Mouse (Mus musculus) left cerebral cortex, postnatal 4 days (tissue): ENCODE data around the gene Rnf227. TPM values are rescaled to one million over a fixed set of nuclear protein-coding genes. Genes with fewer than 3 reads are reported as not detected.

Experiments used
- DNase-seq: peaks from one replicate; pipeline ENCODE4 v3.0.0-alpha.2; 2022
- intact Hi-C: fragments of 180-260 bp; cut with DNase I; formaldehyde crosslinking; loops from one replicate; pipeline ENCODE4 v1.15.1; 2025
- total RNA-seq, 2 experiments: library from RNA; stranded (reverse); gene quantifications; 2 replicates each; pipeline ENCODE4 v1.2.3; 2021

Gene Rnf227
- total RNA-seq, 2 experiments from 2014 or later: 77.3 to 89.1 TPM

DNA sequence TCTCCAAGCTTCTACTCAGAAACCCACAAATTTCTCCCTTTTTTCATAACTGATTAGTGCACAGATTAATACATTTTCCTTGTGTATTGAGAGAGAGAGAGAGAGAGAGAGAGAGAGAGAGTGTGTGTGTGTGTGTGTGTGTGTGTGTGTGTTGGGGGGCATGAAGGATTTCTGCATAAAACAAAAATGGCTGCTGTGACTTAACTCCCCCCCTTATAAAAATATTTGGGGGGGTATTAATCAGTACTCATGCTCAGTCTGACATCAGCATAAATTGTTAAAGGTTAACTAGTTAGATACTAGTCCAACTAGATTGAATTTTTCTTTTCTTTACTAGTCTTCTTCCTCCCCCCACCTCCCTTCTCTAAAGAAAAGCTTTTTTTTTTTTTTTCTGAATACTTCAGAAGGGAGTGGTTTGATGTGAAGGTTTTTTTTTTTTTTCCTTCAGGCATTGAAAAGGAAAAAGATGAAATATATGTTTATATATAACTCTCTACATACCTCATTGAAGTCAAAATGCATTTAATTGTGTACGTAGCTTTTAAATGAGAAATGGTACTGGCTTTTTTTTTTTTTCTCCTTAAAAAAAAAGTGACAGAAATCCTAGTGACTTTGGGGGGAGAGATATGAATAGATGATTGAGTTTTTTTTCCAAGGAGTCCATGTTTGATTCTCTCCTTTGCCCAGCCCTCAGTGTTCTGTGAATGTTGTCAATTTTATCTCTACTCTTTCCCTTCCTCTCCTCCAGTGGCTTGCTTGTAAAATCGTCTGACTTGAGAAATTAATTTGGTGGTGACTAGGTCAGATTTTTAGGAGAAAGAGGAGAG is 29.9 kb downstream of the Rnf227 start:
- DNase-seq: no peak
- intact Hi-C loops: no loop called here

DNA sequence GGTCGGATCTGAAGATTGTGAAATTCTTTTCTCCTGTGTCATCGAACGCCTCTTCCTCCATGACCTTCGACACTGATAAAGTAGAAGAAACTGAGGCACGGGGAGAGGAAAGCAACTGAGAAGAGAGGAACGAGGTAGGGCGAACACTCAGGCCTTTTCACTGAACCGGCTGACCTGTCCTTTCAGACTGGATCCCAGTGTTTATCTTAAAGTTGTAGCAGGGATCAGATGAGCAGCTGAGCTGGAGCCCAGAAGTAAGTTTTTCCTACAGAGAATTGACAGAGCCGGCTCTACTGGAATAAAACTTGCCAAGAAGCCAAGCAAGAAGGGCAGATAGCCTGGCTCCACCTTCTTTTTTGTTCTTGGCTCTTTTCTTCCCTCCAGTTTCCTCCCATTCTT is 30.6 kb downstream of the Rnf227 start:
- DNase-seq: no peak
- intact Hi-C loops: no loop called here

DNA sequence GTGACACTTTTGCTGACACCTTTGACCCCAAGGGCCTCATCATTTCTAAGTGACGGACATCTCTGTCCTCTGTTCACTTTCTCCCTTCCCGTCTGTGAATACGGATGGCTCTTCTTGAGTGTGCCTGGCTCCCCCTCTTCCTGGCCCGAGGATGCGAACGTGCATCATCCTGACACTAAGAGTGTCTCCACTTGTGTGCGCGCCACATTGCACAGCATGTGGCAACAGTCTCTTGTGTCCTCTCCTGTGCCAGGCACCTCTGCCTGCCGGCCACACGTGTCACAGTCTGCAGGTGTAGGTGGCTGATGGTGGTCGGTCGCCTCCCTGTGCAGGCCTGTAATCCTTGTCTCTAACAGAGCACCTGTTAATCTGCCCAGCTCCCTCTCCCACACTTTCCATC is 31.3 kb downstream of the Rnf227 start:
- DNase-seq: no peak
- intact Hi-C loops: no loop called here

DNA sequence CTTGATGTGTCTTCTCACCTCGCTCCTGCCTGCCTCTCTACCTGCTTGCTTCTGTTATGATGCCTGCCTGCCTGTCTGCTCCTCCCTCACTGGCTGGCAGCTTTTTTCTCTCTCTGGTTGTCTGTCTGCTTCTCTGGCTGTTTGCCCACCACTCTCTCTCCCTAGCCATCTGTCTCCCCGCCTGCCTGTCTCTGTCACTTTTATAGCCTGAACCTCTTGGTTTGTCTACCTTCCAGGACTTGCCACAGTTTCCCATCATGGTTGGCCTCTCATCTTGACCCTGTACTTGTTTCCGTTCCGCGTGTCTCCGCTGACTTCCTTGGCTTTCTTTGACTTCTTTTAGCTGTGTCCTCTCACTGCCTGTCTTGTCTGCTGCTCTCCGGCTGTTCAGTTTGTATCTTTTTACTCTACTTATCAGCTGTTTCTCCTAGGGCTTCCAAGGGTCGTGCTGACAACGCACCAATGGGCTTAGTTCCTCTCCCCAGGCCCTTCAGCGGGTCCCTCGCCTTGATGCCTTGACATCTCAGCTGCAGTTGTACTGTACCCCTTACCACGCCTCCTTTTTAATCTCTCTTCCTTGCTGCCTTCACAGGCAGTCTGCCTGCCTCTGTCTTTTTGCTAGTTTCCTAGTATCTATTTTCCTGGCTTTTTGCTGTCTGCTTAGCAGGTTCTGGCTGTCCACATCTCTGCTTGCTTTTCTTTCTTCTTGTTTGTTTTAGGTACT is 32.0 kb downstream of the Rnf227 start:
- intact Hi-C loops: no loop called here
- DNase-seq: peak; percentile 86

DNA sequence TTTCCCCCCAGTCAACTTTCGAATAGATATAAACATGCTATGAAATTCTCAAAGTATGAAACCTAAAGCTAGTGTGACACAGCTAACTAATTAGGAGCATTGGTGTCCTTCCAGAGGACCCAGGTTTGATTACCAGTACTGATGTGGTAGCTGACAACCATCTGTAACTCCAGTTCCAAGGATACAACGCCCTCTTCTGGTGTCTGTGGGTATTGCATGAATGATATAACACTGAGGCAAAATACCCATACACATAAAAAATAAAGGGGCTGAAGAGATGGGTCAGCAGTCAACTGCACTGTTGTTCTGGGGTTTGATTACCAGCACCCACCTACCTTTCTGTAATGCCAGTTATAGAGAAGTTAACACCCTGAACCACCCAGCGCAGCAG is 32.5 kb downstream of the Rnf227 start:
- DNase-seq: no peak
- intact Hi-C loops: no loop called here

DNA sequence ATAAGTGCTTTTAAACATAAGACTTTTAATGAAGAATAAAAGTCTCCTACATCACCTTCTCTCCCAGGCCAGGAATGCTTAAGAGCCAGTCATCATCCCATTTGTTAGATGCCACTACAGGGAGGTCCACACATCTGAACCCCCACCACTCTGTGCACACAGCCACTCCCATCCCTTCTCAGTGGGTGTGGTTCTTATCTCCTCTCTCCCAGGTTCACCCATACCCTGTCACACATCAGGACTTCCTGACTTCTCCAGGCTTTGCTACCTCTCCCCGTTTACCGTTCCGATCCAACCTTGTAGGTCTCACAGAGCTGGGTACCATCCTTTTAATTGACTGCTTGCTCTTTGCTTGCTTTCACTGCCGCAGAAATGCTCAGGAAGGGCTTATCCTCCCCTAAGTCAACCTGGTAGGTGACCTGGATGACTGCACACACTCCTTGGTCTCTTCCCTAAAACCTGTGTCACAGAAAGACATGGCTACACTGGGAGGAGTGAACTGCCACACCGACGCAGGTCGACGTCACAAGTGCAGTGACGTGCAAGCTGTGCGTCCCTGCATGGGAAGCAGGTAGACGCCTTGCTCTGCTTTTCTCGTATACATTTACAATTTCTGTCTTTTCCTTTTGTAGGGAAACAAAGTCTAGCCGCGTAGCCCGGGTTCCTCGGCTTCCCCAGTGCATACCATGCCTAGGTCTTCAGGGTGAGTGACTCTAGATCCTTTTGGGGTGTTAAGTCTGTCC is 33.1 kb downstream of the Rnf227 start:
- no peak for DNase-seq
- intact Hi-C loops: no loop called here

DNA sequence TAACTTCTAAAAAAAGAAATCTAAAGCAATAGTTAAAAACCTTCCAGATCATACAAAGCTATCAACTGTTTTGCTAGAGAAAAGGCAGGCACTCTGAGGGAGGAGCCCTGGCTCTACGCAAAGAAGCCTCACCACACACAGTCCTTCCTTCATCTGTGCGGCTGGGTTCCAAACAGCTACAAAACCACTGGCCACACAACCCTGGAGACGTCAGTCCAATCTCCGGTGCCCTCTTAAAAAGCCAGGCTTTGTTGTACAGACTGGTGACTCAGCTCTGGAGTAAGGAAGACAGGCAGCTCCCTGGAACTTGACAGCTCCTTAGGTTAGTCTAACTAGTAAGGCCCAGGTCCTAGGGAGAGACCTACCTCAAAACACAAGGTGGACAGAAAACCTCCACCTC is 35.4 kb downstream of the Rnf227 start:
- no peak for DNase-seq
- intact Hi-C loops: no loop called here

DNA sequence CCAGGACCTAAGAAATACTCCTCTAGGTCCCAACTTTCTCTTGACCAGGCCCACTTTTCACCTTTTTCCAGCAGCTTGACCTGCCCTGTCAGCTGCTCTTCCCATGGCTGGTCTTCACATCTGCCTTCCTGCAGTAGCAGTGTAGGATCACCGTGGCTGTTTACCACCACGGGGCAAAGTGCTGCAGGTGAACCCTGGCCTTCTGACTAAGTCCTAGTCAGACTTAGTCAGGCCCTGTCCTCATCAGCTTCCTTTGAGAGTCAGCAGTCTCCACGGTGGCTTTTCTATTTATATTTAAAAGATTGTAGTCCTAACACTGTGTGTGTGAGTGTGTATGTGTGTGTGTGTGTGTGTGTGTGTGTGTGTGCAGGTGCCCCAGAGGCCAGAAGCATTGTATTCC is 37.5 kb downstream of the Rnf227 start:
- intact Hi-C loops: no loop called here
- DNase-seq: no peak

DNA sequence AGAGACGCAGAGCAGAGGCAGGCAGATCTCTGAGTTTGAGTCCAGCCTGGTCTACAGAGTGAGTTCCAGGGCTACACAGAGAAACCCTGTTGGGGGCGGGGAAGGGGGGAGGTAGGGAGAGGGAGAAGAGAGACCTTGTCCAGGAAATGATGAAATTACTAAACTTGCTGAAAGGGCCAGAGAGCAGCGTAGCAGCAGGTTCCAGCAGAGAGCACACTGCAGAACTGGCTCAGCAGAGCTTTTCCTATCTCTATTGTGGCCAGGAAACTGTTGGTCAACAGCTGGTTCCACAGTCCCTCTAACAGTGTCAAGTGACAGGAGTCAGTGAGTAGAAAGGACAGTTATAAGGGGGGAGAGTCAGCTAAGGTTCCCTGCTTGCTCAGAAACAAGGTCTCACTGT is 39.3 kb downstream of the Rnf227 start:
- DNase-seq: no peak
- intact Hi-C loops: no loop called here

DNA sequence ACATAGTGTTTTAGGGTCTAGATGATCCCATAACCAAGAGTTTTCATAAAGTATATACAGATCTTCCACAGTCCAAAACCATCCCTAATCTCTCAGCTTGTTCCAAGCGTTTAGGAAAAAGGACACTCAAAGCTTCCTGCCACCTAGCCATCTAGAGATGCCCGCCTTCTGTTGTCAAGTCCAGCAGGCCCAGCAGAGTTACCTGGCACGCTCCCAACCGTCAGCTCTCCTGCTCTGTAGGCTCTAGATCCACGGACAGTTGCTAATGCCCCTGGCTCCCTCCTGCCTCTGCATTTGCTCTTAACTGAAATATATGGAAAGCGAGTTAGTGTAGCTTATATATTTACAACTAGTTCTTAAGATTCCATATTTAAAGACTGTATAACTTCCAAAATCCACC is 41.1 kb downstream of the Rnf227 start:
- intact Hi-C loops: loop anchor here (10.0 kb wide), 1 partner anchor 187 kb away; the partner anchor contains the start of gene Alox8

DNA sequence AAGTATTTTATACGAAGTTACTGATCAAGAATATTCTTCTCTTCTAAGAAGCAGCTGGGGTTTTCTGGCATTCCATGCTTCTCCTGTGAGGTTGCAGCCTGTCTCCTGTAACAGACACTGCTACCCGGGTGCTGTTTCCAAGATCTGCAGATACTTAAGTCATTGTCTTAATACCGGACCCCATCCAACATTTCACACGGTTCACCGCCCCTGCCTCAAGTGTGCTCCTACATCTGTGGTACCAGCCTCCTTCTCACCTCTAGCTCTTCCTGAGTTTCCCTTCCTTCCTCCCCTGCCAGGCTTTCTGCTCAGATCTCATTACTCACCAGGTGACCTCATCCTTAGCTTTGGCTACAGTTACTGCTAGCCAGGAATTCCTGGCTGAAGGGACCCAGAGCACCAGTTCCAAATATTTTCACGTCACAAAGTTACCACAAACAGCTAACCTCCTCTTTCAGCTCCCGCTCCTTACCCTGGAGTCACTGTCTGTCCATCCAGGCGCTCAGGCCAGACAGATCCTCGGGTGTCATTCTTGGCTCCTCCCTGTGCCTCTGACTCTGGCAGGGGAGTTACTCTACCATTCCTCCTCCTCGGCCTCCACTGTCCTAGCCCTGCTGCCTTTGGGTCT is 42.3 kb downstream of the Rnf227 start:
- intact Hi-C loops: loop anchor here (10.0 kb wide), 1 partner anchor 188 kb away; the partner anchor contains the start of gene Alox8

More for the DNA sequence above, 41.1 kb downstream of the Rnf227 start:
- peak; percentile 71 for DNase-seq

DNA sequence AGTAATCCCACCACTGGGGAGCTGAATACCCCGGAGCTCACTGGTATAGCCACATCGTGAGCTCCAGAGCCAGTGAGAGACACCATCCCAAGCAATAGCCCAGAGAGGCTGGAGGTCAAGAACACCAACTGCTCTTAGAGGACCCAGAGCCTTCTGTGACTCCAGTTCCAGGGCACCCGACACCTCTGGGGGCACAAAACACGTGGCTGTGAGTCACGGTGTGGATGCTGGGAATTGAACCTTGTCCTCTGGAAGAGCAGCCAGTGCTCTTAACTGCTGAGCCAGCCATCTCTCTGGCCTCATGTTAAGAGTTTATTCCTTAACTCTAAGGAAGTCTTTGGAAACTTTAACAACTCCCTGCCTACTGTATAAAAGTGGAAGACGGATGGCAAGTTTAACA is 44.7 kb downstream of the Rnf227 start:
- intact Hi-C loops: loop anchor here (5.0 to 10.0 kb wide), 2 partner anchors 128 to 190 kb away; partner anchors contain the start of gene Alox8
- DNase-seq: no peak

More for the DNA sequence above, 42.3 kb downstream of the Rnf227 start:
- DNase-seq: no peak

DNA sequence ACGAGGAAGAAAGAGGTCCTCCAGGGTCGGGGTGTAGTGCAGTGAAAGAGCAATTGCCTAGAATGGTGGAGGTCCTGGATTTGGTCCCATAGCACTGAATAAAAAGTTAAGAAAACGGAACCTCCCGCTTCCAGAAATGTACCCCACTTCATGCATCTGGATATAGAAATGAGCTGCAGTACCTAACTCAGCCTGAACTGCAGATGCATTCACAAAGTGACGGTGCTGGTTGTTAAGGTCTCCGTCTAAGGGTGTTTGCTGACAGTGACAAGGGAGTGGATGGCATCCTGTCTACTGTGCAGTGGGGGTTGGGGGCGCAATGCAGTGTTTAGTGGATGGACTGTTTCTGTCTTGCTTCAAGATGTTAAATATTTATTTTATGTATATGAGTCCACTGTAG is 46.5 kb downstream of the Rnf227 start:
- no peak for DNase-seq
- intact Hi-C loops: loop anchor here (5.0 to 10.0 kb wide), 2 partner anchors 129 to 192 kb away; partner anchors contain the start of gene Alox8

DNA sequence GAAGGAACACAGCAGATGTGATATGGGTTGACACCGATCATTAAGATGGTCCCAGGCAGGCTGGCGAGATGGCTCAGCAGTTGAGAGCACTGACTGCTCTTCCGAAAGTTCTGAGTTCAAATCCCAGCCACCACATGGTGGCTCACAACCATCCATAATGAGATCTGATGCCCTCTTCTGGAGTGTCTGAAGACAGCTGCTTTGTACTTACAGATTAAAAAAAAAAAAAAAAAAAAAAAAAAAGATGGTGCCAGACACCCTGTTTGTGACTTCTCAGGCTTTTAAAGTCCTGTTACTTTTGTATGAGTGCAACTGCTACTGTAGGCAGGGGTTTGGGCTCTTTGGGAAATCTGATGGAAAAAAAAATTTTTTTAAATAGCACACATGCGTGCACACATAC is 48.4 kb downstream of the Rnf227 start:
- no peak for DNase-seq
- intact Hi-C loops: loop anchor here (5.0 to 10.0 kb wide), 2 partner anchors 131 to 194 kb away; partner anchors contain the start of gene Alox8

DNA sequence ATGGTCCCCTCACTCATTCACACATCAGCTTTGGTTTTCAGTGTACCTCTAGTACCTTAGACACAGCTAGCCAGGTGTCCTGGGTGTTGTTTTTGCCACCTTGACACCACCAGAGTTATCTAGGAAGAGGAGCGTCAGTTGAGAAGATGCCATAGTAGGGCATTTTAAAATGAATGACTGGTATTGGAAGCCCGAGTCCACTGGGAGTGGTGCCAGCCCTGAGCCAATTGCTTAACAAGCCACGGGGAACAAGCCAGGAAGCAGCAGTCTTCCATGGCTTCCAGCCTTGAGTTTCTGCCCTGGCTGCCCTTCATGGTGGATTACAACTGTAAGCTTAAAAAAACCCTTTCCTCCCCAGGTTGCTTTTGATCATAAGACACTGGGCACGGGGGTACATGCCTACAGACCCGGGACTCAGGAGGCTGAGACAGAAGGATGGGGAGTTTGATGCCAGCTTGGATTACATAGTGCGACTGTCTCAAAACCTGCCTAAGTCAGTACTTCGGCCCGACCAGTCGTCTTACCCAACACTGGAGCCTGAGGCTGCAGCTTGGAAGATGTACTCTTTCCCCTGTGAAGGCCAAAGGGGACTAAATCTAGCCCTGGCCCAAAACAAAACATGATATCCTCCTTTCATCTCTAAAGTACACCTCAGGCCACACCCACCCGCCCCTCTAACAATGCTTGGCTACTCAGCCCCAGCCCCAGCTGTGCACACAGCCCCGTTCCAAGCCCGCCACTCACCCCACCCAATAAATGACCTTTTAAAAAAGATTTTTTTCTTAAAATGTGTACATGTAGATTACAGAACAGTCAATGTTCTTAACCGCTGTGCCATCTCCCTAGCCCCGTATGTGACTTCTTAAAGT is 49.5 kb downstream of the Rnf227 start:
- intact Hi-C loops: loop anchor here (5.0 to 10.0 kb wide), 2 partner anchors 132 to 195 kb away; partner anchors contain the start of gene Alox8
- peak; percentile 77 for DNase-seq

DNA sequence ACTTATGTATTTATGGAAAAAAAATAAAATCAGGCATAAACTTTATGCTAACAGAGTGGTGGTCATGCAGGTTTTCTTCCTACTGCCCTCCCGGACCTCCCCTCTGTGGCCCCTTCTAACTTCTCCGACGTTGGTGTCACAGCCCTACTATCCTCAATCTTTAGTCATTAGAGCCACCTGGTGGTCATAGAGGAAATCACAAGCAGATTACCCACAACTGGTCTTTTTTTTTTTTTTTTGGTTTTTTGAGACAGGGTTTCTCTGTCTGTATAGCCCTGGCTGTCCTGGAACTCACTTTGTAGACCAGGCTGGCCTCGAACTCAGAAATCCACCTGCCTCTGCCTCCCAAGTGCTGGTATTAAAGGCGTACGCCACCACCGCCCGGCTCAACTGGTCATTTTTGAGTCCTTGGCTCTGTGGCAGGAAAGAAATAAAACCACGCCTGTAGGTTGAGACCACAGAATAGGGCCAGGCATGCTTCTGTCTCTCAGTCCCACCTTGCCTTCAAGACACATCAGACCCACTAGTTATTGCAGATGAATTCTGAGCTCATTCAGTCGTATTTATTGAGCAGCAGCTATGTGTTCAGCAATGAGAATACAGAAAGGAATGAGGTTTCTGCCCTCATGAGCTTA is 50.3 kb downstream of the Rnf227 start:
- DNase-seq: peak; percentile 72
- intact Hi-C loops: no loop called here
